Mouse (Mus musculus): ENCODE data around the gene Nemp1. TPM values are rescaled to one million over a fixed set of nuclear protein-coding genes. Genes with fewer than 3 reads are reported as not detected.
A peak's percentile ranks its signal among the peaks of the same experiment; 100 is the strongest.

Nemp1 gene
- total RNA-seq, 2 experiments from 2014 or later, result 69.6 to 83.4 TPM

DNA sequence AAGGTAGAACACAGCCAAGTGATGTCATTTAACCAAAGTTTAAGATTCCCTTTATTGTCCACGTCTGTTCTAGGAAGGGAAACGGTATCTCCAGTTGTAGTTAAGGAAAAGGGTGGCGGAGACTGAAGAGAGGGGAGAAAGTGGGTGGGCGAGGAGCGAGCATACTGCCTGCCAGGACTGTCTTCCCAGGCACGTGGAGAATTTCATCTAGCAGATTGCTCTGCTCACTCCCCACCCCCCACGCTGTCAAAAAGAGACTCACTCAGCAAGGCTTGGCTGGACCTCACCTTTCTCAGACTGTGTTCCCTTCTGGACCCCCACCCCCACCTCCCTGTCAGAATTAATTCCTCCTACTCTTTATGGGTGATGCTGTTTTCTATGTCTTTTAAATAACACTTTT lies 2.5 kb downstream of the Nemp1 start:
- ATAC-seq (replicated peaks; ENCODE audit: low FRiP score, poor library complexity, severe bottlenecking), result no peak

DNA sequence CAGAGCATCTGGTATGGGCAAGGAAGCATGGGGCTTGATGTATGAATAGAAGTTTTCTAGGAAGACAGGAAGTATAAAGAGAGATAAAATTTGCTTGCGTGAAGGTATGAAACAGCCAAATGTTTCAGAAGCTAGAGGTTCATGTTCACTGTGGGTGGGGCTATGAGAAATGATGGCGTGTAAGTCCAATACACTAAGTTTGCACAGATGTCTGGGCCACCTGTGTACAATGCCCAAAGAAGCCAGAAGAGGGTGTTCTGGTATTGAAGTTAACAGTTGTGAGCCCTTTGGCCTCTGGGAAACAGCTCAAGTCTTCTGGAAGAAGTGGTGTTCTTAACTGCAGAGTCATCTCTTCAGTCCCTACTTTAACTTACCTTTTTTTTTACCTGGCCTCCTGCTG lies 3.5 kb downstream of the Nemp1 start:
- no peak for ATAC-seq (replicated peaks; ENCODE audit: low FRiP score, poor library complexity, severe bottlenecking)

DNA sequence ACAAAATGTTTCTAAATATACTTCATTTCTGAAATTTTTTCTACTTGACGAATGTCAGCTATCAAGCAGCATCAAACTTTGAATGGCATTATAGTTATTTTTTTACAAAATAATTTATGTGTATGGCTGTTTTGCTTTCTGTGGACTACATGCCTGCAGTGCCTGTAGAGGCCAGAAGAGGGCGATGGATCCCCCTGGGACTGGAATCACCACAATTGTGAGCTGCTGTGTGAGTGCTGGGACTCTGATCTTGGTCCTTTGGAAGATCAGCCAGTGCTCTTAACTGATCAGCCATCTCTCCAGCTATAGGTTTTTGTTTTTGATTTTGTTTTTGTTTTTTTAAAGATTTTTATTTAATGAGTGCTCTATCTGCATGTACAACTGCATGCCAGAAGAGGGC lies 4.6 kb downstream of the Nemp1 start:
- no peak for ATAC-seq (replicated peaks; ENCODE audit: low FRiP score, poor library complexity, severe bottlenecking)

DNA sequence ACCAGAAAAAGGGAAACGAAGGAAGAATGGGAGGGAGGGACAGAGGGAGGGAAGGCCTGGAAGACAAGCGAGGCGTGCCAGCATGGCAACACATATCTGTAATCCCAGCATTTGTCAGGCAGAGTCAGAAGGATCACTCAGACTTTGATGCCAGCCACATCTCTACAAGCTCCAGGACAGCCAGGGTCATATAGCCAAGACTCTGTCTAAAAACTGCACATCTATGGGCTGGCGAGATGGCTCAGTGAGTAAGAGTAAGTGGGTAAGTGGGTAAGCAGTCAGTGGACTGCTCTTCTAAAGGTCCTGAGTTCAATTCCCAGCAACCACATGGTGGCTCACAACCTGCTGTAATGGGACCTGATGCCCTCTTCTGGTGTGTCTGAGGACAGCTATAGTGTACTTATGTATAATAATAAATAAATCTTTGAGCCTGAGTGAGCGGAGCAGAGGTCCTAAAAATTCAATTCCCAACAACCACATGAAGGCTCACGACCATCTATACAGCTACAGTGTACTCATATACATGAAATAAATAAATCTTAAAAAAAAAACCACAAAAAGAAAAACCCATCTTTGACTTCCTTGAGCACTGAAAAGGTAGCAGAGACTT lies 7.5 kb downstream of the Nemp1 start:
- ATAC-seq (replicated peaks; ENCODE audit: low FRiP score, poor library complexity, severe bottlenecking), result no peak

DNA sequence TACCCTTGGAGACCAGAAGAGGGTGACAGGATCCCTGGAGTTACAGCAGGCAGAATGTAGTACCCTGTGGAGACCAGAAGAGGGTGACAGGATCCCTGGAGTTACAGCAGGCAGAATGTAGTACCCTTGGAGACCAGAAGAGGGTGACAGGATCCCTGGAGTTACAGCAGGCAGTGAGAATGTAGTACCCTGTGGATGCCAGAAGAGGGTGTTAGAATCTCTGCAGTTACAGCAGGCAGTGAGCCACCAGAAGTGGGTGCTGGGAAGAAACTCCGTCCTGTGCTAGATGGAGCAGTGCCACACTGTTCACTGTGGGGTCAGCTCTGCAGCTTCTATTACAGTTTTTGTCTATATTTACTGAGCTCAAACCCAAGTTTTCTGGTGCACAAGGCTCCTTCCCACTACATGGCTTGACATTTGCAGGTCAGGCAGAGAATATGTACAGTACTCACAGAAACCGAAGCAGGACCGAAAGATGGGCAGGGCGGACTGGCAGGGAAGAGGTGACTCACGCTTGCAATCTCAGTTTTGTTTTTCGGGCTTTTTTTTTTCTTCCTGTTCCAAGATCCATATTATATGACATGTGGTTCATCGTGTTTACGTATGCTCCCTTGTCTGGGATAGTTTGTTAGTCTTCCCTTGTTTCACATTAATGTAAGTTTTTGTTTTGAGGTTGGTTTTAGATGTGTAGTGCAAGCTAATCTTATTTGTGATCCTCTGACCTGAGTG lies 8.3 kb downstream of the Nemp1 start:
- ATAC-seq (replicated peaks; ENCODE audit: low FRiP score, poor library complexity, severe bottlenecking), result peak; percentile 75

DNA sequence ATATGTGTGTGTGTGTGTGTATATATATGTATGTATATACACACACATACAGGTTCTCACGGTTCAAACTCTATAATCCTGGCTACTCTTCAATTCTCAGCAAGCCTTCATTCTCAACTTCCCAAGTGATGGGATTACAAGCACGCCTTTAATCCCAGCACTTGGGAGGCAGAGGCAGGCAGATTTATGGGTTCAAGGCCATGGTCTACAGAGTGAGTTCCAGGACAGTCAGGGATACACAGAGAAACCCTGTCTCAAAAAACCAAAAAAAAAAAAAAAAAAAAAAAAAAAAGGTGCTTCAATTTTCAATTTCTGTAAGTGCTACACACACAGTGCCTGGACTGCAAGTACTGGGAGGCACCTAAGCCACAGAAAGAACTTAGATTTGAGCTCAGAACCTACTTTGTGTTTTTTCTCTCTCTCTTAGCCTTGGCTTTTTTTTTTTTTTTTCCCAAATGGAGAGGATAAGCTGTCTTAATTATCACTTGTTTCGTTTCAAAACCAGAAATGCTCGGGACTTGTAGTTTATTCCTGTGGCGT lies 9.2 kb downstream of the Nemp1 start:
- ATAC-seq (replicated peaks; ENCODE audit: low FRiP score, poor library complexity, severe bottlenecking), result no peak

DNA sequence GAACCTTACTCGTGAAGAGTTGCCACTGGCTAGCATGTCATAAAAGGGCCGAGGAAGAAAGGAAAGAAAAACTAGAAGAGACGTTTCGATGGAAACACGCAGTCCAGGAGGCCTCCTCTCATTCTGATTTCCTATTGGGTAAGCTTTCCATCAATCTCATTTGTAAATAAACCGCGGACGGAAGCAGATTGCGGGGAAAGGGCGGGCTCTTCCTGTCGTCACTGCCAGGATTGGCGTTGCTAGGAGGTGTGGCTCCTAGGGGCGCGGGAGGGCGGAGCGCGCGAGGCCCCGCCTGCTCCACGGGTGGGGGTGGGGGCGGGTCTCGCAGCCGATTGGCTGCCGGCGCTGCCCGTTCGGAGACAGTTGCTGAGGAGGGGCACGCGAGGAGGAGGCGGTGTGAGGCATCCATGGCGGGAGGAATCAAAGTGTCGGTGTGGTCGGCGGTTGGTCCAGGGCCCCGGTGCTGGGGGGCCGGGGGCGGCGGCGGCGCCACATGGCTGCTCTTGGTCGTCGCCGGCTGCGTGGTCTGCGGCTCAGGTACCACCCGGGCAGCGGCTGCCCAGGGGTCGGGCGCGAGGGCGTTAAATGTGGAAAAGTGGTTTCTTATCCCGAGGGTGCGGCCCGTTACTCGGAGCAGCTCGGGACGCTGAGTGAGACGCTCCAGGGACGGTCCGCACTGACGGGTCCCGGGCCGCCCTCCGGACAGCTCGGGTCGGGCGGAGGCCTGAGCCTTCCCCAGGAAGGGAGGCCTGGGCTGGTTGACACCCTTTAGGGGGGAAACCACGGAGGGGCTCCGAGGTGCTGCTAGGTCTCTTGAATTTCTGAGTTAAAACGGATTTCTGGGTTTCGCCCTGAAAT lies 10.2 kb downstream of the Nemp1 start:
- ATAC-seq (replicated peaks; ENCODE audit: low FRiP score, poor library complexity, severe bottlenecking), result peak; percentile 87

DNA sequence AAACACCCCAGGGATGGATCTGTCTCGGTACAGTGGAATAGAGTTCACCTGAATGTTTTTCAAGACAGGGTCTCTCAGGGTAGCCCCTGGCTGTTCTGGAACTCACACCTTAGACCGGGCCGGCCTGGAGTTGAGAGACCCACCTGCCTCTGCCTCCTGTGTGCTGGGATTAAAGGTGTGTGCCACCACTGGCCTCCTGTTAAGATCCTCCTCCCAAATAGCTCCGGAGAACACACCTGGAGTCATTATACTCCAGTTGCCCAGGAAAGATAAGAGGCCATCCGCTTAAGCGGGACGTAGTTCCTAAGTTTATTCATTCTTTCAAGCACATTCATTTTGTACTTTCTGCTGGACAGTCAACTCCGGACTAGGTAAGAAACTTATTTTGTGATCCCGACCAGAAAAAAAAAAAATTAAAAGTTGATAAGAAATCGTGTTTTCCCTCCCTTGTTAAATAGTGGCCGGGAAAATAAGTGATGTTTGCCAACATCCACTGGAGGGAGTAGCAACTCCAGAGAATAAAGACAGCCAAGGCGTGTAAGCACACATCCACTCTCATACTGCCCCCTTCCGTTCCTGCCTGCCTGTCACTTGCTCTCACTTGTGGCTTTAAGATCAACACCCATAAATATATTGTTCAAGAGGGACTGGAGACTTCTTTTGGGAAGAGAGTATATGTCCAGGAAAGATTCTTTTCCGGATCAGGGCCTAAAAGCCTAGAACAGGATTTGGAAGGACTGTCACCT lies 11.1 kb downstream of the Nemp1 start:
- ATAC-seq (replicated peaks; ENCODE audit: low FRiP score, poor library complexity, severe bottlenecking), result peak; percentile 58

DNA sequence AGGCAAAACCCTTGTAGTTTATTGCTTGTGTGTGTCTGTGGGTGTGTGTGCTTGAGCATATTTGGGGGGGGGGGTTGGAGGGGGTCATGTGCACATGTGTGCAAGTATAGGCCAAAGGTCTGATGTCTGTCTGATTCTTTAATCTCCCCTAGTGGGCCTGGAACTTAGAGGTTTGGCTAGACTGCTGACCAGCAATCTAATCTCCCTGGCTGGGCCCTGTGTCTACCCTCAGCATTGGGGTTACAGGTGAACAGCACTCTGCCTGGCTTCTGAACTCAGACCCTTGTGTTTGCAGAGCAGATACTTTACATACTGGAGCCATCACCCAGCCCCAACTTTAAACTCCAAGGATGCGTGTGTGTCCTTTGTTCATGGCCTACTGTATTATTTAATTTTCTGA lies 12.5 kb downstream of the Nemp1 start:
- ATAC-seq (replicated peaks; ENCODE audit: low FRiP score, poor library complexity, severe bottlenecking), result no peak

DNA sequence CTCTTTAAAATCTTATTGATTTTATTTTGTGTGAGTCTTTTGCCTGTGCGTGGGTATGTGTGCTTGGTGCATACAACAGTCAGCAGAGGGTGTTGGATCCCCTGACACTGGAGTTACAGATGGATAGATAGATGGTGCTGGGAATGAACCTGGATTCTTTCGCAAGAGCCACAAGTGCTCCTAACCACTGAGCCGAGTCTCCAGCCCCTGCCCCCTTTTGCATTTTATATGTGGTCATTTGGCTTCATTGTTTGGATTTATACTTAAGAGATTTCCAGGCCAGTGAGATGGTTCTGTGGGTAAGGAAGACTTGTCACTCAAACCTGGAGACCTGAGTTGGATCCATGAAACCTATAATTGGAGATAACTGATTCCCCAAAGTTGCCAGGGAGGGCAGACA lies 13.2 kb downstream of the Nemp1 start:
- ATAC-seq (replicated peaks; ENCODE audit: low FRiP score, poor library complexity, severe bottlenecking), result no peak

DNA sequence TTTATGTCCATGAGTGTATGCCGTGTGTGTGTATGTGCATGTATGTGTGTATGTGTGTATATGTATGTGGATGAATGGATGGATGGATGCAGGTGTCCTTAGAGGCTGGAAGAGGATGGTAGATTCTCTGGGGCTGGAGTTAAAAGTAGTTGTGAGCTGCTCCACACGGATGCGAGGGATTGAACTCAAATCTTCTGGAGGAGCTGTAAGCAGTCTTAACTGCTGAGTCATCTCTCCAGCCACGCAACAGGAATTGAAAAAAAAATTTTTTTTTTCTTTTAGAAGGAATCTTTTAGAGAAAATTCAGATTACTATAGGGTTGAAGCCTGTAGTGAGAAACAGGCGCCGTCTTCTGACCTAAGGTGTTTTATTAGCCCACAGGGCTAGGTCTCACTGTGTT lies 16.2 kb downstream of the Nemp1 start:
- ATAC-seq (replicated peaks; ENCODE audit: low FRiP score, poor library complexity, severe bottlenecking), result no peak

DNA sequence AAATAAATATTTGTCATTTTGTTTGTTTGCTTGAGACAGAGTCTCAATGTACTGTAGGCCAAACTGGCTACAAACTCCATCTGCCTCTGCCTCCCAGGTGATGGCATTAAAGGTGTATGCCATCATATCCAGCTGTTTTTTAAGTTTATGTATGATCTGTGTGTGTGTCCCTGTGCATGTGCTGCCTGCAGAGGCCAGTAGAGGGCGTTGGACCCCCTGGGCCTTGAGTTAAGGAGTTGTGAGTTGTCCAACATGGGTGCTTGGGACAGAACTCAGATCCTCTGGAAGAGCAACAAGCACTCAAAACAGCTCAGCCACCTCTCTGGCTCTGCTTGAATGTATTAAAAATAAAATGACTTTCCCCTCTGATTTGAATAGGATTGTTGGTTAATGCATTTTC lies 24.4 kb downstream of the Nemp1 start:
- ATAC-seq (replicated peaks; ENCODE audit: low FRiP score, poor library complexity, severe bottlenecking), result no peak

DNA sequence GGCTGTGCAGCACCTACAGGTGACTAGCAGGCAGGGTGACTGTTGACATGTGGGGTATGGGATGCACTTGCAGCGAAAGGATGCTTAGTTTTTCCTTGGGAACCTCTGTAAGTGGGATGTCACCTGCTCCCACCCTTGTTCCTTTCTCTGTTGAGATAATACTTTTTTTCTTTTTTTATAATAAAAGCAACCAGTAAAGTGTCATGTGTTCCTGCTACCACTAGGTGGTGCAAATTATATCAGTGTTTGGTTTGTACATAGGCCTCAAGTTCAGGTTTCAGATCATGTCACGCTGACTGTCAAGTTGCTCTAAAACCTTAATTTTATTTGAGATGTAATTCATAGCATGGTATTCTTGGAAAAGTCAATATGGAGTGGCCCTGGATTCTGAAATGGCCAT lies 27.9 kb downstream of the Nemp1 start:
- peak; percentile 73 for ATAC-seq (replicated peaks; ENCODE audit: low FRiP score, poor library complexity, severe bottlenecking)

DNA sequence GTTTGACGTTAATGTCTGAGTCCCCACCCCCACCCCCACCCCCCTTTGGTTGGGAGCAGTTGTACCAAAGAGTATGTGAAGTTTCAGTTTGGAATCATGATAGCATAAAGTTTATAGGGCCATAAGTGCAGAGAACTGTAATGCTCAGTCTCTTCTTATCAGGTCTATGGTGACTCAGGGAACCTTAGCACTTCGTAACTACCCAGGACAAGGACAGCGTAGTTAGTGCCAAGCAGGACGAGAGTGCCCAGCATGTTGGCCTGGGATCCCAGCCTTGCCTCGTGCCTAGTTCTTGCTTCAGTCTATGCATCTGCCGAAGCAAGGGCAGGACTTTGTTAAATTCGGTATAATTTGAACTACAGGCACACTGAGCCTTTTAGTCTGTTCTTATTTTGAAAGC lies 29.1 kb downstream of the Nemp1 start:
- no peak for ATAC-seq (replicated peaks; ENCODE audit: low FRiP score, poor library complexity, severe bottlenecking)

DNA sequence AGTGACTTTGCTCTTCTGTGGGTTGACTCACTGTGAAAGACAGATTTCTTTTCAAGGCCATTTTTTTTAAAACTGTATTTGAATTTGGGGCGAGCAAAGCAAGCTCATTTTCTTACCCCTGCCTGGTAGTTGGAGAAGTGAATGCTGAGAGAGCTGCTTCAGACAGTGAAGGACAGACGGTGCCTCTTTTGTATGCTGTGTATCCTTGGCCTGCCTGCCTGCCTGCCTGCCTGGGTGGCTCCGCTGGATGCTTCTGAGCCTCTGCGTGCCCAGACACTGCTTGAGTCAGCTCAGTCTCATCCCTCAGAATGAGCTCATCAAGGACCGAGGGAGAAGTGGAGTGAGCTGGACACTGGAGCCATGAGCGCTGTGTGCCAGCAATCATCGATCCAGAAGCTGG lies 32.3 kb downstream of the Nemp1 start:
- no peak for ATAC-seq (replicated peaks; ENCODE audit: low FRiP score, poor library complexity, severe bottlenecking)

DNA sequence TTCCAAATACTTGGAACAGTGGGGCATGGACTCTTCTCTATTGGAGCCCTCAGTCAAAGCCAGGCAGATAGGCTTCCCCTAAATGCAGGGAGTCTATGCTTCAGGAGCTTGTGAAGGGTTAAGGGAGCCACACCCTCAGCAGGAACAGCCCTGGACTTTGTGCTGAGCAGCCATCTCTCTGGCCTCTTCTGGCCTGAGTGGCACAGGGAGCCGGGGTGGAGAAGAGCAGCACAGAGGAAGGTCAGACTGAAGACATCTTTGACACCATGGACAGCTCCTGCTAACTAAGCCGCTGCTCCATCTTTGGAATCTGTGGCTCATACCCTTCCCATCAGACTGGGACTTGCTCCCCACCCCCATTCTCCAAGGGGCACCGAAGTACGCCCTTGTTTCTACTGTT lies 36.6 kb downstream of the Nemp1 start:
- no peak for ATAC-seq (replicated peaks; ENCODE audit: low FRiP score, poor library complexity, severe bottlenecking)

DNA sequence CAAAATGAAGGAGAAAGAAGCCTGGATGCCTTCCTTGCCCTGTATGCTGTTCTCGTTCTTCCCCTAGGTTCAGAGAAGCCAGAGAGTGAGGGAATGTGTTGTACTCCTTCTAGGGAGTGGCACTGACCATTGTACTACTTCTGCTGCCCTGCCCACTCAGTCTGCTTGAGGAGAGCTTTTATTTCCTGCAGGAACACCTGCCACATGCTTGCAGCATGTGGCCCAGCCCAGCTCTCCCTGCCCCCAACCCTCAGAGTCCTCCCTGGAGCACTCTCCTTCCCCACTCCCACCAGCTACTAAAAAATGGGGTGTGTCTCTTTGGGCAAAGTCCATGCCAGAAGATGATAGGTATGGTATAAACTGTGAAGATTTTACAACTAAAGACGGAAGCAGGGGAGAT lies 37.6 kb downstream of the Nemp1 start:
- no peak for ATAC-seq (replicated peaks; ENCODE audit: low FRiP score, poor library complexity, severe bottlenecking)

DNA sequence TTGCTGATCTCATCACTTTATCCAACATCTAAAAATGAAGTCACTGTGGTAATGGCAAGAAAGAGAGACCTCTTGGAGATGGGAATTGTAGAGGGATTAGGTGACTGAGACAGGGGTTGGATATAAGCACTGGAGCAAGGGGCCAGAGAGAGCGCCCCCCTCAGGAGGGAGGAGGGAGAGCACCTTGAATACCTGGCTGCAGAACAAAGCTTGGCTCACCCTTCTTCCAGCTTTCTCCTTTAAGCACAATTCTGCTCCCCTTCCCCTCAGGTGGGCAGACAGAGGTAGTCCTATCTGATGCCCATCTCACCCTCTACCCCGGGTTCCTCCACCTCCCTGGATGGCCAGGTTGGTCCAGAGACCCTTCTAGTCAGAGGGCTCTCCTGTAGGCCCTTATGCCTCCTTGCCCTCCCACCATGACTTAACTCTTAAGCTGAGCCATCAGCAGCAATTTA lies 38.1 kb downstream of the Nemp1 start, which contains the start of gene Myo1a:
Myo1a (plus strand) TSS at position 405 of the 455 bp plus-strand sequence.
- no peak for ATAC-seq (replicated peaks; ENCODE audit: low FRiP score, poor library complexity, severe bottlenecking)

DNA sequence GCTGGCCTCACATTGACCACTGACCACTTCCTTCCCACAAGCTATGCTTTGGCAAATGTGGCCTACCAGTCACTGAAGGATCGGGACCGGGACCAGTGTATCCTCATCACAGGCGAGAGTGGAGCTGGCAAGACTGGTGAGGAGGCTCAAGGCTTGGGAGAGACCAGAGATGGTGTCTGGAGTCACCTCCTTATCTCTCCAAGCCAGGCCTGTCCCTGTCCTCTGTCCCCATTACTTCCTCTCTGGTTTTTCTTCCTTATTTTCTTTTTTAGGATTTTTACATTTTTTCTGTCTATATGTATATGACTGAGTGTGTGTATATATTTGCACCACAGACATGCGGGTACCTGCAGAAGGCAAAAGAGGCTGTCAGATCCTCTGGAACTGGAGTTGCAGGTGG lies 39.1 kb downstream of the Nemp1 start:
- ATAC-seq (replicated peaks; ENCODE audit: low FRiP score, poor library complexity, severe bottlenecking), result no peak

DNA sequence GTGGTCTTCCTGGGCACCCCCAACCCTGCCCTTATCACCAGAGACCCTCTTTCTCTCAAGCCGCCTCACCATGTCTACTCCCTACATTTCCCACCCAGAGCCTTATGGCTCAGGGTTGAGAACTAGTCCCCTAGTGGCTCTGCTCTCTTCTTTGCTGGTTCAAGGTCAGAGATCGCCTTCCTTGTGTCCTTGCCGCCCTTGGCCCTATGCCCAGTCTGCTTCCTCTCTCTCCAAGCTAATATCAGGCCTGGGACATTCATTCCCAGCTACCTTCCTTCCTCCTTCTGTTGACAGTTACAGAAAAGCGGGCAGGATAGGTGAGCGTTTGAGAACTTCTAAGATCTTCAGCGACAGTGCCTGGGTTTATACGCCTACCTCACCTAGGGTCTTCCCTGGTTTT lies 41.0 kb downstream of the Nemp1 start:
- ATAC-seq (replicated peaks; ENCODE audit: low FRiP score, poor library complexity, severe bottlenecking), result no peak

Data from erythroid progenitor cell, adult 5-6 weeks (primary cell).